8 mouse cellular contexts compared by ENCODE assay signal in genomic region chr11:67454874-67455526, GRCm38 (mm10). TPM values are rescaled to one million over a fixed set of nuclear protein-coding genes. Genes with fewer than 3 reads are reported as not detected.
DNase-seq lines count a peak whose midpoint lies in the region; ATAC-seq and TF ChIP-seq lines count a peak whose summit lies in the region.

Gene Gas7 (plus strand): TSS chr11:67455437.

- ATAC-seq in intestine, postnatal 0 days = no peak
- ATAC-seq in limb, embryonic 13.5 days (ENCODE audit: low FRiP score, low read depth) = peak; percentile 66
- ATAC-seq in midbrain, embryonic 12.5 days (ENCODE audit: low FRiP score, low read depth) = peak; percentile 83

- peaks cover 23% of the 10 kb centered on the region for H3K27me3 ChIP-seq in intestine, postnatal 0 days (replicated peaks; ENCODE audit: control insufficient read depth, insufficient read depth, low read length)
- peaks cover 56% of the 10 kb centered on the region for H3K27me3 ChIP-seq in limb, embryonic 13.5 days
- H3K27me3 ChIP-seq in midbrain, embryonic 12.5 days = peaks cover 54% of the 10 kb centered on the region

- DNase-seq in frontal cortex, adult 2 months (ENCODE audit: extremely low spot score in 1 of 2, low spot score in 1 of 2) = no peak
- DNase-seq in frontal cortex, postnatal 25 days (ENCODE audit: low spot score in 2 of 2) = no peak
- DNase-seq in cerebellum, postnatal 36 days = peak; percentile 20 to 26
- no peak for DNase-seq in gonadal fat pad, adult 2 months (ENCODE audit: low read depth)
- peak; percentile 9 for DNase-seq in thymus, postnatal 14 days

- no peak within 1 kb of the TSS for H3K27ac ChIP-seq in intestine, postnatal 0 days (ENCODE audit: low read depth, low read length)
- H3K27ac ChIP-seq in limb, embryonic 13.5 days = no peak within 1 kb of the TSS
- no peak within 1 kb of the TSS for H3K27ac ChIP-seq in midbrain, embryonic 12.5 days (replicated peaks)

- H3K9ac ChIP-seq in intestine, postnatal 0 days (ENCODE audit: low read depth, low read length) = peak within 1 kb of the TSS; percentile 53
- H3K9ac ChIP-seq in limb, embryonic 13.5 days = peak within 1 kb of the TSS; percentile 78
- peak within 1 kb of the TSS; percentile 64 for H3K9ac ChIP-seq in midbrain, embryonic 12.5 days (replicated peaks)

- under 1% methylated on average over 72 of the region's 78 CpGs for WGBS in intestine, postnatal 0 days
- under 1% methylated on average over 62 of the region's 78 CpGs for WGBS in limb, embryonic 13.5 days
- WGBS in midbrain, embryonic 12.5 days = under 1% methylated on average over 59 of the region's 78 CpGs

- H3K4me1 ChIP-seq in intestine, postnatal 0 days (replicated peaks; ENCODE audit: control insufficient read depth, insufficient read depth, low read length) = no peaks in the 10 kb centered on the region
- H3K4me1 ChIP-seq in limb, embryonic 13.5 days = peaks cover 14% of the 10 kb centered on the region
- H3K4me1 ChIP-seq in midbrain, embryonic 12.5 days = peaks cover 10% of the 10 kb centered on the region; the same call in 1 of the 2 replicates

- H3K4me3 ChIP-seq in intestine, postnatal 0 days (ENCODE audit: low read depth, low read length) = peak within 1 kb of the TSS; percentile 68
- peak within 1 kb of the TSS; percentile 75 for H3K4me3 ChIP-seq in limb, embryonic 13.5 days
- H3K4me3 ChIP-seq in midbrain, embryonic 12.5 days = peak within 1 kb of the TSS; percentile 75

- H3K36me3 ChIP-seq in intestine, postnatal 0 days (ENCODE audit: control insufficient read depth, insufficient read depth) = no peaks in the 10 kb centered on the region
- no peaks in the 10 kb centered on the region for H3K36me3 ChIP-seq in limb, embryonic 13.5 days
- no peaks in the 10 kb centered on the region for H3K36me3 ChIP-seq in midbrain, embryonic 12.5 days

- no peaks in the 10 kb centered on the region for H3K9me3 ChIP-seq in intestine, postnatal 0 days (ENCODE audit: control insufficient read depth)
- H3K9me3 ChIP-seq in limb, embryonic 13.5 days = no peaks in the 10 kb centered on the region
- no peaks in the 10 kb centered on the region for H3K9me3 ChIP-seq in midbrain, embryonic 12.5 days

- peak; percentile 24; the same call in 1 of the 2 replicates for TF ChIP-seq CTCF in intestine, postnatal 0 days (IDR thresholded peaks at IDR 0.05; ENCODE audit: low read depth)

- H3K4me2 ChIP-seq in intestine, postnatal 0 days (replicated peaks; ENCODE audit: low read depth) = peak within 1 kb of the TSS; percentile 96
- H3K4me2 ChIP-seq in limb, embryonic 13.5 days (replicated peaks) = peak within 1 kb of the TSS; percentile 98
- peak within 1 kb of the TSS; percentile 99 for H3K4me2 ChIP-seq in midbrain, embryonic 12.5 days (replicated peaks)

RNA-seq across cellular contexts. Expression of gene Gas7, which starts in this region (rescaled TPM):
- polyA plus RNA-seq in frontal cortex, adult 2 months (2012; rRNA removed) = 158 and 166 TPM in 2 replicates
- polyA plus RNA-seq in gonadal fat pad, adult 2 months (2012; rRNA removed) = 9.9 and 14.2 TPM in 2 replicates
- polyA plus RNA-seq in intestine, postnatal 0 days (2015; fragmentation: Nextera tagmentation; extraction: Ambion mirVana) = 5.4 and 5.7 TPM in 2 replicates
- polyA plus RNA-seq in limb, embryonic 13.5 days (2015; fragmentation: Nextera tagmentation; extraction: Ambion mirVana) = 9.8 and 11.7 TPM in 2 replicates
- 3.3 and 3.5 TPM in 2 replicates for polyA plus RNA-seq in midbrain, embryonic 12.5 days (2016; fragmentation: Nextera tagmentation; extraction: Ambion mirVana)

Comparison
In these comparisons a context has a peak if more than half of its experiments do, and no peak if none do; other contexts are left out.
1. RNA of gene Gas7 (polyA plus RNA-seq): 158 to 166 TPM in frontal cortex, adult 2 months; 9.9 to 14.2 TPM in gonadal fat pad, adult 2 months, 9.8 to 11.7 TPM in limb, embryonic 13.5 days, 5.4 to 5.7 TPM in intestine, postnatal 0 days and 3.3 to 3.5 TPM in midbrain, embryonic 12.5 days; every median in the first group is over 10 times any median in the second.
2. DNase-seq: peak in cerebellum, postnatal 36 days (2 of 2) and thymus, postnatal 14 days (single experiment); none in frontal cortex, adult 2 months (0 of 2), frontal cortex, postnatal 25 days (0 of 2) and gonadal fat pad, adult 2 months (single experiment).
3. Peak in every context shown above with its lines, with median percentiles within 50 percentile points of each other: H3K4me2 ChIP-seq, H3K4me3 ChIP-seq and H3K9ac ChIP-seq.